Mouse (Mus musculus) kidney, postnatal 0 days (tissue): ENCODE results near the gene Phldb2. TPM values are rescaled to one million over a fixed set of nuclear protein-coding genes. Genes with fewer than 3 reads are reported as not detected.

Experiments
- ATAC-seq: fragments of 200-750 bp; cut with Nextera tagmentation; replicated peaks from 2 replicates; pipeline ENCODE4 v1.8.0; 2017; ENCODE audit warnings: low read depth, moderate number of reproducible peaks, moderate TSS enrichment, moderate library complexity; ENCODE audit not compliant: low FRiP score
- DNase-seq: peaks from one replicate; pipeline ENCODE4 v3.0.0-alpha.2; 2016; ENCODE audit warnings: low spot score
- H3K27ac ChIP-seq: fragments of 300-500 bp; sonication (generic); 2 replicates; pipeline ENCODE4 v1.5.1; 2014; ENCODE audit warnings: mild to moderate bottlenecking
- H3K27me3 ChIP-seq: fragments of 300-500 bp; sonication (generic); 2 replicates; pipeline ENCODE4 v1.6.1; 2014; ENCODE audit warnings: low read length, mixed read lengths; ENCODE audit not compliant: insufficient read depth
- H3K36me3 ChIP-seq: fragments of 300-500 bp; sonication (generic); 2 replicates; pipeline ENCODE4 v1.6.1; 2014; ENCODE audit warnings: low read length, mixed read lengths; ENCODE audit not compliant: insufficient read depth
- H3K4me1 ChIP-seq: fragments of 300-500 bp; sonication (generic); replicated peaks from 2 replicates; pipeline ENCODE4 v1.6.1; 2014; ENCODE audit warnings: antibody characterized with exemption, low read length, mixed read lengths; ENCODE audit not compliant: insufficient read depth
- H3K4me2 ChIP-seq: fragments of 300-500 bp; sonication (generic); 2 replicates; pipeline ENCODE4 v1.6.1; 2014; ENCODE audit warnings: mild to moderate bottlenecking, low read length, moderate library complexity, mixed read lengths
- H3K4me3 ChIP-seq: fragments of 300-500 bp; sonication (generic); replicated peaks from 2 replicates; pipeline ENCODE4 v1.5.1; 2014; ENCODE audit warnings: low read depth, low read length
- H3K9ac ChIP-seq: fragments of 300-500 bp; sonication (generic); 2 replicates; pipeline ENCODE4 v1.6.1; 2014; ENCODE audit warnings: low read depth, low read length
- H3K9me3 ChIP-seq: fragments of 300-500 bp; sonication (generic); replicated peaks from 2 replicates; pipeline ENCODE4 v1.6.1; 2016; ENCODE audit warnings: low read length, inconsistent platforms, mixed read lengths
- CTCF ChIP-seq: IDR thresholded peaks from 2 replicates; pipeline ENCODE4 v1.5.1; 2016; ENCODE audit warnings: antibody characterized with exemption, low read depth, mild to moderate bottlenecking, moderate library complexity
- WGBS: fragments of 180-500 bp; shearing (Covaris S2); extraction: QIAGEN DNeasy Blood & Tissue Kit; methylation state at CpG from one replicate; pipeline ENCODE4 v1.1.7; 2014; 5-methylcytosine and 5-hydroxymethylcytosine counted together
- polyA plus RNA-seq: library from polyadenylated mRNA; unstranded; fragments of >200 nt; fragmentation: Nextera tagmentation; extraction: Ambion mirVana; gene quantifications from 2 replicates; pipeline ENCODE4 v1.2.1, GENCODE M21; 2015

Gene Phldb2
- polyA plus RNA-seq, 1 experiment from 2014 or later, result 74.2 TPM

DNA sequence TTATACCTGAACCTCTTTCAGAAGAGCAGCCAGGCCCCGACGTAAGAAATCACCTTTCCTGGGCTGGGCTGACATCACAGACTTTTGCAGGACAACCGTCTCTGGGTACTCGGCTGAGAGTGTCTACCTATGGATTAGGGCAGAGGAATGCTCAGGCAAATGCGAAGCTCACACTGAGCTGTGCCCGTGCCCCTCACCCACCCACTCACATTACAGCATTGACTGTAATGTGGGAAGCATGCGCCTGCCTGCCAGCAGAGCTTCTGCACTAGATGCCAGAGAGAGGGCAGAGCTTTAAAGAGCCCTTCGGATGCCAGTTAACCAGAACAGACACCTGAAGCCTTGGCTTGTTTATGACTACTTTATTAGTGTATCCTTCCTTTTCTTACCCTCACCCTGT lies 33.8 kb downstream of the Phldb2 start:
- ATAC-seq, result no peak; the same call in 1 of the 2 replicates
- no peak for TF ChIP-seq CTCF
- Histone ChIP-seq H3K36me3 (no peaks in the 10 kb centered on the region), H3K9ac (no peak overlapping the region), H3K27ac (no peak overlapping the region), H3K9me3 (no peaks in the 10 kb centered on the region), H3K27me3 (no peaks in the 10 kb centered on the region), H3K4me2 (no peak overlapping the region), H3K4me3 (no peak overlapping the region), H3K4me1 (peaks cover 27% of the 10 kb centered on the region)
- 58% methylated on average over 8 of the region's 8 CpGs for WGBS
- no peak for DNase-seq

DNA sequence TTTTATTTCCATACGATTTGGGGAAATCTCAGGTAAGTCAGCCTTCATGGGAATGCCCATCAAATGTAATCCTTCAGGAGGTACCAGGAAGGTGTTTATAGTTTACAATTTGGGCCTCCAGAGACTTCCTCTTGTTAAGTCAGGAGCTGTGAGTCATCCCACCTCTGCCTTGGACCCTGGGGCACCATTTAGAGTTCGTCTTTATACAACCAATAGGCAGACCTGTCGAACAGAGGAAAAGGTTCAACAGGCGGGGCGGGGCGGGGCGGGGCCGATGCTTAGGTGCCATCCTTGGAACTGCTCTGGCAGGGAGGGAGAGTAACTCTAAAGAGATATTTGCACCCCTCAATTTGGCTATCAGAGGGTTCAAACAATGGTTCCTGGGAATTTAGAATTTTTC lies 49.8 kb downstream of the Phldb2 start:
- Histone ChIP-seq H3K4me1 (no peaks in the 10 kb centered on the region), H3K27ac (no peak overlapping the region), H3K36me3 (no peaks in the 10 kb centered on the region), H3K9ac (no peak overlapping the region), H3K4me2 (no peak overlapping the region), H3K9me3 (no peaks in the 10 kb centered on the region), H3K4me3 (no peak overlapping the region), H3K27me3 (no peaks in the 10 kb centered on the region)
- TF ChIP-seq CTCF, result no peak
- ATAC-seq (no peak), DNase-seq (no peak)
- 79% methylated on average over 8 of the region's 8 CpGs for WGBS

DNA sequence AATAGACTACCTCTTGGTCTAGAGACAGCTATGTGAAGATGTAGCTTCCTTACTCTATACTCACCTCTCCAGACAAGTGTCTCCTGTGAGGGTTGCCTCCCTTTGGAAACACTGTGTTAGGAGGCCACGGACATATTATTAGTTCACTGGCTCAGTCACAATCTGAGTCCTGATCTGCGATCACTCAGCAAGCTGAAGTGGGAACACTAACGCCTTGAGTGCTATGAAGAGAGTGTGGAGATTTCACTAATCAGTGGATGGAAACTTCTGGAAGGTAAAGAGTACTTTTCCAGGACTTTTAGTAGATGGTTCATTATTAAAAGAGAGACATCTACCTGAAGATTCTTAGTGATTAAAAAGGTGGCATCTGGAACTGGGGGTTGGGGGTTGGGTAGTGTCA lies 54.9 kb downstream of the Phldb2 start:
- Histone ChIP-seq H3K27me3 (no peaks in the 10 kb centered on the region), H3K4me1 (peaks cover 7% of the 10 kb centered on the region)
- 89% methylated on average over 3 of the region's 3 CpGs for WGBS

DNA sequence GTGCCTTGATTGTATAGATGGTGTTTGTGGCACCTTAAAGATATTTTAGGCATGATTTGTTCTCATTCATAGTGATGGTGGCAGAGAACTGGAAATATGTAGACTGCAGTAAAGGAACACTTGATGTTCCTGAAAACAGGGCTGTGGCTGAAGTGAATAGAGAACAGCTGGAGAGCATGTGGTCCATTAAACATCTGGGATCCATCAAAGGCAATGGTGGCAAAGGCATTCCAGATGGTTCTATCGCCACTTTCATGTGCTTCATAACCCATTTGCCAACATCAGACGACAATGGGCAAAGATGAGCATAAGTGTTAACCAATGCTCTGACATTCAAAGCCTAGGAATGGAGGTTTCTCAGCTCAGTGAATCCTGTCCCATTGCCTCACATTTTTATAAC lies 56.8 kb downstream of the Phldb2 start:
- Histone ChIP-seq H3K4me1 (peaks cover 17% of the 10 kb centered on the region), H3K4me2 (no peak overlapping the region), H3K27ac (no peak overlapping the region), H3K36me3 (no peaks in the 10 kb centered on the region), H3K27me3 (no peaks in the 10 kb centered on the region), H3K4me3 (no peak overlapping the region), H3K9me3 (no peaks in the 10 kb centered on the region), H3K9ac (no peak overlapping the region)
- no peak for DNase-seq
- no peak for ATAC-seq
- WGBS, result 73% methylated on average over 2 of the region's 2 CpGs
- no peak for TF ChIP-seq CTCF

More for the DNA sequence above, 54.9 kb downstream of the Phldb2 start:
- H3K9me3 ChIP-seq, result no peaks in the 10 kb centered on the region
- no peak for DNase-seq
- no peak for TF ChIP-seq CTCF
- H3K36me3 ChIP-seq, result no peaks in the 10 kb centered on the region
- H3K4me2 ChIP-seq, result no peak overlapping the region
- H3K27ac ChIP-seq, result no peak overlapping the region
- H3K4me3 ChIP-seq, result no peak overlapping the region
- ATAC-seq, result no peak
- H3K9ac ChIP-seq, result no peak overlapping the region

DNA sequence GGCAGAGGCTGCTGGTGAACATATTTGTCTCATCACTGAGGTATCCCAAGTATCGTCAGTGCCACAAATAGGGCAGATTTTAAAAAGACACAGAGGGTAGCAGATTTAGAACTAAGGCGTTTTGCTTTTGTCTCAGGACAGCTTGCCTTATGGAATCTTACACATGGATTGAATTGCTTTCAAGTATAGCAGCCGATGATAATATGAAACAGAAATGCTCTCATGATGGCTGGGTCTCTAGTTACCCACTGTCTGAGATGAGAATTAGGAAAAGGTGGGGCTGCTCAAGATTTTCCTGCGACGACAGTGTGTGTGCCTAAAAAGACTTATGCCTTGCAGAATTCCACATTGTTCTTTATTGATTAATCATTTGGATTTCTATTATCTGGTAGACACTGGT lies 58.4 kb downstream of the Phldb2 start:
- H3K27me3 ChIP-seq, result no peaks in the 10 kb centered on the region
- no peaks in the 10 kb centered on the region for H3K9me3 ChIP-seq
- no peak overlapping the region for H3K4me3 ChIP-seq
- ATAC-seq (no peak), DNase-seq (no peak)
- WGBS, result 77% methylated on average over 5 of the region's 5 CpGs
- no peak for TF ChIP-seq CTCF
- H3K9ac ChIP-seq, result no peak overlapping the region
- peak overlapping the region; percentile 88; the same call in 1 of the 2 replicates for H3K27ac ChIP-seq
- no peak overlapping the region for H3K4me2 ChIP-seq
- peaks cover 23% of the 10 kb centered on the region for H3K4me1 ChIP-seq
- no peaks in the 10 kb centered on the region for H3K36me3 ChIP-seq

DNA sequence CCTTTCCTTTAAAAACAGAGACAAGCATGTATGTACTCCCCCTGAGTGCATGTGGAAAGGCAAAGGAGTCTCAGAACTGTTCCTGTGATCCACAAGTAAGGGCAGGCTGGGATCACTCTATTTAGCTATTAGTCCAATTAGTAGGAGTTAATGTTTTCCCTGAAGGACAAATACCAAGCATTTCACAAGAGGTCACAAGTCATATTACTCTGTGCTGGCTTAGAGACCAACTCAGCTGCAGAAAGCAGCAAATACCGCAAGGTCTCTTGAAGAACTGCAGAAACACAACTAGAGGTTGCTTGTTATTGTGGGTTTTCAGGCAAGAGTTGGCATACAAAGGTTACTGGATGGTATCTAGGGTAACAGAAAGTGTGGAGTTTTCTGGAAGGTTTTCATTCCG lies 59.6 kb downstream of the Phldb2 start:
- ATAC-seq, result peak; percentile 86
- H3K27ac ChIP-seq, result peak overlapping the region; percentile 88
- H3K36me3 ChIP-seq, result no peaks in the 10 kb centered on the region

DNA sequence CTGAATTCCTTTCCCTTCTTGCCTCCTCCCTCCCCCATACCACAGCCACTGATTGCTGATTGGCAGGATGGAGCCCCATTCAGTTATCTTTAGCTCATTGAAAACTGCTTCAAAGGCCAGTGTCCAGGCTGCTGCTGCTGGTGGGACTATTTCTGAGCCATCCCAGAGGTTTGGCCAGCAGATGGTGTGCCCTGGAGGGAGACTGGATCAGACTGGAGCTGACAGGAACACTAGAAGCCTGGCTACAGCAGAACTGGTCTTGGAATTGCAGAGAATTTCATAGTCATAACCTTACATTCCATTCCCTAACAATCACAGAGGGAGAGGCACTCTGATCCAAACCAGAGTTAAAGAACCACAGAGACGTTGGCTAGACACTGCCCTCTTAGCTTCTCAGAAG lies 60.5 kb downstream of the Phldb2 start:
- Histone ChIP-seq H3K4me1 (peaks cover 28% of the 10 kb centered on the region), H3K9ac (no peak overlapping the region), H3K4me2 (no peak overlapping the region), H3K36me3 (no peaks in the 10 kb centered on the region), H3K27me3 (no peaks in the 10 kb centered on the region), H3K27ac (peak overlapping the region; percentile 88), H3K9me3 (no peaks in the 10 kb centered on the region), H3K4me3 (no peak overlapping the region)
- WGBS, result 28% methylated on average over 1 of the region's 1 CpGs
- TF ChIP-seq CTCF, result peak; percentile 33; the same call in 1 of the 2 replicates
- DNase-seq (peak; percentile 76), ATAC-seq (peak; percentile 89)

More for the DNA sequence above, 59.6 kb downstream of the Phldb2 start:
- no peak overlapping the region for H3K4me2 ChIP-seq
- TF ChIP-seq CTCF, result no peak
- DNase-seq, result peak; percentile 91
- no peak overlapping the region for H3K4me3 ChIP-seq
- 42% methylated on average over 2 of the region's 2 CpGs for WGBS
- no peak overlapping the region for H3K9ac ChIP-seq
- H3K4me1 ChIP-seq, result peaks cover 28% of the 10 kb centered on the region
- H3K9me3 ChIP-seq, result no peaks in the 10 kb centered on the region
- no peaks in the 10 kb centered on the region for H3K27me3 ChIP-seq
